Mouse (Mus musculus): ENCODE data around the gene Eipr1. TPM values are rescaled to one million over a fixed set of nuclear protein-coding genes. Genes with fewer than 3 reads are reported as not detected.

Gene Eipr1
- total and polyA plus RNA-seq, 3 experiments = 8.6 to 13.5 (median 8.7) TPM

DNA sequence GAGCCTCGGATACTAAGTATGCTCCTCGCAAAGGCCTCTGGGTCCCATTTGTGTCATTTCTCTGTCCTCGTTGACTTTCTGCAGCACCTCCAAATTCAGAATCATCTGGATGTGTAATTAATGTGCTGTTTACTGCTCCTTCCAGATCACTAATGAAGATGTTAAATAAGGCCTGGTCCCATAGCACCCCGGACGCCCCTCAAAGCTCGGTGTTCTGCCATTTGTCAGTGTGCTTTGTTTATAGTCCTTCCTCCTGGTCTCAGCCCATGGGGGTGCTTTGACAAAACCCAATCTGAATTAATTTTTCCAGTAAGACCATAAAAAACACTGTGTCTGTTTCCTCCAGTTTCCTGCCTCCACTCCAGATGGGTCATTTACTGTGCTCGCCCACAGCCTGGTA is 28.6 kb downstream of the Eipr1 start:
- intact Hi-C loops (cut with DNase I) = no loop called here
- DNase-seq = no peak
- H3K79me2 ChIP-seq (replicated peaks; ENCODE audit: control insufficient read depth, insufficient read depth, low read length) = no peaks in the 10 kb centered on the region
- no peaks in the 10 kb centered on the region for H3K36me3 ChIP-seq (ENCODE audit: control insufficient read depth, insufficient read depth, low read length)
- no peak overlapping the region for H3K4me3 ChIP-seq
- no peak overlapping the region for H3K9ac ChIP-seq (ENCODE audit: low read depth, low read length)
- no peak overlapping the region for H3K27ac ChIP-seq
- H3K4me1 ChIP-seq (ENCODE audit: control insufficient read depth, insufficient read depth, low read length) = peaks cover 1% of the 10 kb centered on the region; the same call in 1 of the 2 replicates
- WGBS = 92% methylated on average over 7 of the region's 7 CpGs
- no peaks in the 10 kb centered on the region for H3K27me3 ChIP-seq (ENCODE audit: control insufficient read depth, insufficient read depth, low read length)
- TF ChIP-seq POLR2A (IDR thresholded peaks at IDR 0.05; ENCODE audit: insufficient read depth, low read depth, low read length) (no peak), EP300 (IDR thresholded peaks at IDR 0.05; ENCODE audit: insufficient read depth, low read depth, low read length) (no peak), CTCF (IDR thresholded peaks at IDR 0.05) (no peak)

DNA sequence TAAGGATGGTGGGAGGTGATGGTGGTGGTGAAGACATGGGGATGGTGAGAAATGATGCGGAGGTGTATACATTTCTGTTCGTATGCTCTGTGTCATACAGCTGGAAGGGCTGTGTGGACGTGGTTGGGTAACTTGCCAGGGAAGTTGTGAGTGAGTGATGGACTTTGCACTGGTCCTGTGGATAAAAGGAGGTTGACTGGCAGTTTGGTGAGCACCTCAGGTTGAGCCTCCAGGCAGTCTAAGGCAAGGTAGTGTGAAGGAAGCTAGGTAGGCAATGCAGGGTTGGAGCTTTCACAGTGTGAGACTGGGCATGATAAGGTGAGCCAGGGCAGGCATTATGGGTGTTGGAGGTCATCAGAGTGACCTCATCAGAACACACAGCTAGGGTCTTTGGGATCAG is 31.0 kb downstream of the Eipr1 start:
- Histone ChIP-seq H3K79me2 (replicated peaks; ENCODE audit: control insufficient read depth, insufficient read depth, low read length) (no peaks in the 10 kb centered on the region), H3K27me3 (ENCODE audit: control insufficient read depth, insufficient read depth, low read length) (no peaks in the 10 kb centered on the region), H3K4me1 (ENCODE audit: control insufficient read depth, insufficient read depth, low read length) (peaks cover 1% of the 10 kb centered on the region; the same call in 1 of the 2 replicates), H3K36me3 (ENCODE audit: control insufficient read depth, insufficient read depth, low read length) (no peaks in the 10 kb centered on the region), H3K4me3 (no peak overlapping the region), H3K27ac (no peak overlapping the region), H3K9ac (ENCODE audit: low read depth, low read length) (no peak overlapping the region)
- WGBS = 95% methylated on average over 3 of the region's 3 CpGs
- TF ChIP-seq POLR2A (IDR thresholded peaks at IDR 0.05; ENCODE audit: insufficient read depth, low read depth, low read length) = no peak
- no peak for TF ChIP-seq EP300 (IDR thresholded peaks at IDR 0.05; ENCODE audit: insufficient read depth, low read depth, low read length)
- no peak for TF ChIP-seq CTCF (IDR thresholded peaks at IDR 0.05)
- no peak for DNase-seq
- intact Hi-C loops (cut with DNase I) = no loop called here

DNA sequence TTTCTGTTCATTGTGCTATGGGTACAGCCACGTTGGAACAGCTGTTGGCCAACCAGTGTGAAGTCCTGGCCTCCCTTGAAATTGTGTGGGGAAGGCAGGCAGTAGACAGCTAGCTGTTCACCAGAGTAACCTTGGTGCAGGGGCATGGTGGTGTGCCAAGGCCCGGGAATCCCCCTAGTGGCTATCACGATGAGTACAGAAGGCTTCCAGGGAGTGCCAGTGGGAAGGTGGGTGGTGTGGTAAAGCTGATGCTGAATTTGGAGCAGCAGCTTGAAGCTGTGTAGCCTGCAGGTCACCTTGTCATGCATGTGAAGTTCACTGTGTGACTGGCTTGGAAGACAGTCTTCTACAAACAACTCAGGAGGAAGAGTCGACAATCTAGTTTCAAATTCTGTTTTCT is 32.8 kb downstream of the Eipr1 start:
- peak; percentile 23 to 26 for DNase-seq
- H3K79me2 ChIP-seq (replicated peaks; ENCODE audit: control insufficient read depth, insufficient read depth, low read length) = no peaks in the 10 kb centered on the region
- intact Hi-C loops (cut with DNase I) = no loop called here

DNA sequence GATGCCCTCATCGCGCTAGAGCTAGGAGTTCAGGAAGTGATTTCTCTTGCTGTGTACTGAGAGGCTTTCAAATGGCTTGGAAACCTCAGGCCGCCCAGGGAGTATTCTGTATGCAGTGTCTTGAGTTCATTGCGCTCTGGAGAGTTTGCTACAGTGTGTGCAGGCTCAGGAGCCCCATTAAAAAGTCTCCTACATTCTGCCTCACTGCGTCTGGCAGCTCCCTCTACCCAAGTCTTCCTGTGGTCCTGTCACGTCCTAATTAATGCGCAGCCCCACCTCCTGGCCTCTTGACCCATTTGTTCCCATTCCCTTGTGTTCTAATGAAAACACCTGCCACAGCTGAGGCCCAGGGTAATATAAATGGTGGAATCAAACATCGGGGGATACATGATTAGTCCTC is 33.3 kb downstream of the Eipr1 start:
- Histone ChIP-seq H3K27ac (no peak overlapping the region), H3K4me3 (no peak overlapping the region), H3K79me2 (replicated peaks; ENCODE audit: control insufficient read depth, insufficient read depth, low read length) (no peaks in the 10 kb centered on the region), H3K36me3 (ENCODE audit: control insufficient read depth, insufficient read depth, low read length) (no peaks in the 10 kb centered on the region), H3K27me3 (ENCODE audit: control insufficient read depth, insufficient read depth, low read length) (no peaks in the 10 kb centered on the region), H3K4me1 (ENCODE audit: control insufficient read depth, insufficient read depth, low read length) (peaks cover 1% of the 10 kb centered on the region; the same call in 1 of the 2 replicates), H3K9ac (ENCODE audit: low read depth, low read length) (no peak overlapping the region)
- TF ChIP-seq EP300 (IDR thresholded peaks at IDR 0.05; ENCODE audit: insufficient read depth, low read depth, low read length) = no peak
- no peak for TF ChIP-seq POLR2A (IDR thresholded peaks at IDR 0.05; ENCODE audit: insufficient read depth, low read depth, low read length)
- TF ChIP-seq CTCF (IDR thresholded peaks at IDR 0.05) = no peak
- no peak for DNase-seq
- intact Hi-C loops (cut with DNase I) = no loop called here
- 80% methylated on average over 8 of the region's 8 CpGs for WGBS

More for the DNA sequence above, 32.8 kb downstream of the Eipr1 start:
- Histone ChIP-seq H3K9ac (ENCODE audit: low read depth, low read length) (no peak overlapping the region), H3K27ac (no peak overlapping the region), H3K27me3 (ENCODE audit: control insufficient read depth, insufficient read depth, low read length) (no peaks in the 10 kb centered on the region), H3K4me1 (ENCODE audit: control insufficient read depth, insufficient read depth, low read length) (peaks cover 1% of the 10 kb centered on the region; the same call in 1 of the 2 replicates), H3K4me3 (no peak overlapping the region), H3K36me3 (ENCODE audit: control insufficient read depth, insufficient read depth, low read length) (no peaks in the 10 kb centered on the region)
- TF ChIP-seq EP300 (IDR thresholded peaks at IDR 0.05; ENCODE audit: insufficient read depth, low read depth, low read length) = no peak
- peak; percentile 55 for TF ChIP-seq CTCF (IDR thresholded peaks at IDR 0.05)
- WGBS = 29% methylated on average over 4 of the region's 4 CpGs

DNA sequence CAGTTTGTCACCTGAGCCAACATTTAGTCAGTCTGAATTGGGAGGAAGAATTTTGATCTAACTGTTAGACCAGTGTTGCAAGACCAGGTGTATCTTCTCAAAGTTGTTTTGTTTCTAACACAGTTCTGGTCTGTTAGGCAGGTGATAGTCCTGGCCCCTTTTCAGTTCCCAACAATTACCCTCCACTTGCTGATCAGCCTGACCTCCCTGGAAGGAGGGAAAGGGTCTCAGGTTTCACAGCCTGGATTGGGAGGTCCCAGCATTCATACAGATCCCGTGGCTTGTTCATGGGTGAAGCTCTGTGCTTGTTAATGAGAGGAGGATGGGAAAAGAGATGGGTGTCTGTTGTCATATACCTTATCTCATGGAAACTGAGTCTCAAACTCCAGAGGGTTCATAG is 33.7 kb downstream of the Eipr1 start:
- WGBS = 63% methylated on average over 1 of the region's 1 CpGs
- TF ChIP-seq POLR2A (IDR thresholded peaks at IDR 0.05; ENCODE audit: insufficient read depth, low read depth, low read length) (no peak), EP300 (IDR thresholded peaks at IDR 0.05; ENCODE audit: insufficient read depth, low read depth, low read length) (no peak)
- no peak for DNase-seq
- intact Hi-C loops (cut with DNase I) = no loop called here
- no peak overlapping the region for H3K27ac ChIP-seq
- H3K36me3 ChIP-seq (ENCODE audit: control insufficient read depth, insufficient read depth, low read length) = no peaks in the 10 kb centered on the region
- H3K27me3 ChIP-seq (ENCODE audit: control insufficient read depth, insufficient read depth, low read length) = no peaks in the 10 kb centered on the region
- no peak overlapping the region for H3K4me3 ChIP-seq
- peaks cover 1% of the 10 kb centered on the region; the same call in 1 of the 2 replicates for H3K4me1 ChIP-seq (ENCODE audit: control insufficient read depth, insufficient read depth, low read length)
- no peaks in the 10 kb centered on the region for H3K79me2 ChIP-seq (replicated peaks; ENCODE audit: control insufficient read depth, insufficient read depth, low read length)
- no peak overlapping the region for H3K9ac ChIP-seq (ENCODE audit: low read depth, low read length)

DNA sequence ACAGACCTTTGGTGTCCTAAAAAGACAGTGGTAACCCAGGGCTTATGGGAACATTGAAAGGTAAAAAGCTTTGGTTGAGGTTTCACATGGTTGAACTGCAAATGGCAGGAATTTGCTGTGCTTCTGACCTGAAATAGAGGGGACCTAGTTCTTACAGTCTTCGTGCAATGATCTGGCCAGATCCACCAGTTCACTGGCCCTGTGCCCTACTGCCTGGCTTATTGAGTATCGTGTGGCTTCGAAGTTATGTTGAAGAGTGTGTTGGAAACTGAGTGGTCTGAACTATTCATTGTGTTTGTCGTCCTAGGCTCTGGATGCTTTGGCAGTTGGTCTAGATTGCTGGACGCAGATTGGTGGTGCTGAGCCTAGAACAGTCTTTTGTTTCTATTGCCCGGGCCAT is 34.7 kb downstream of the Eipr1 start:
- Histone ChIP-seq H3K4me3 (no peak overlapping the region), H3K36me3 (ENCODE audit: control insufficient read depth, insufficient read depth, low read length) (no peaks in the 10 kb centered on the region), H3K27me3 (ENCODE audit: control insufficient read depth, insufficient read depth, low read length) (no peaks in the 10 kb centered on the region), H3K4me1 (ENCODE audit: control insufficient read depth, insufficient read depth, low read length) (peaks cover 1% of the 10 kb centered on the region; the same call in 1 of the 2 replicates), H3K9ac (ENCODE audit: low read depth, low read length) (no peak overlapping the region), H3K27ac (no peak overlapping the region), H3K79me2 (replicated peaks; ENCODE audit: control insufficient read depth, insufficient read depth, low read length) (no peaks in the 10 kb centered on the region)
- no peak for TF ChIP-seq POLR2A (IDR thresholded peaks at IDR 0.05; ENCODE audit: insufficient read depth, low read depth, low read length)
- TF ChIP-seq EP300 (IDR thresholded peaks at IDR 0.05; ENCODE audit: insufficient read depth, low read depth, low read length) = no peak
- TF ChIP-seq CTCF (IDR thresholded peaks at IDR 0.05) = no peak
- 89% methylated on average over 6 of the region's 6 CpGs for WGBS
- intact Hi-C loops (cut with DNase I) = no loop called here
- DNase-seq = no peak

All from heart, adult 2 months (tissue).